Mouse (Mus musculus) hindbrain, embryonic 14.5 days (tissue): ENCODE results near the gene Krtap3-2. TPM values are rescaled to one million over a fixed set of nuclear protein-coding genes. Genes with fewer than 3 reads are reported as not detected.

ENCODE experiments used
- ATAC-seq: fragments of 200-750 bp; cut with Nextera tagmentation; 2 replicates; pipeline ENCODE4 v1.8.0; 2017; ENCODE audit warnings: moderate number of reproducible peaks, mild to moderate bottlenecking, moderate TSS enrichment, moderate library complexity; ENCODE audit not compliant: low FRiP score
- DNase-seq: peaks from one replicate; pipeline ENCODE4 v3.0.0-alpha.2; 2015; ENCODE audit warnings: low spot score
- H3K27ac ChIP-seq: fragments of 300-500 bp; sonication (generic); 2 replicates; pipeline ENCODE4 v1.5.1; 2014; ENCODE audit warnings: mild to moderate bottlenecking, moderate library complexity
- H3K27me3 ChIP-seq: fragments of 300-500 bp; sonication (generic); 2 replicates; pipeline ENCODE4 v1.6.1; 2014; ENCODE audit warnings: mild to moderate bottlenecking, low read length, mixed read lengths; ENCODE audit not compliant: control insufficient read depth, insufficient read depth
- H3K36me3 ChIP-seq: fragments of 300-500 bp; sonication (generic); replicated peaks from 2 replicates; pipeline ENCODE4 v1.6.1; 2014; ENCODE audit not compliant: control insufficient read depth, insufficient read depth
- H3K4me1 ChIP-seq: fragments of 300-500 bp; sonication (generic); replicated peaks from 2 replicates; pipeline ENCODE4 v1.6.1; 2014; ENCODE audit warnings: antibody characterized with exemption, low read length, mixed read lengths; ENCODE audit not compliant: control insufficient read depth, insufficient read depth
- H3K4me2 ChIP-seq: fragments of 300-500 bp; sonication (generic); replicated peaks from 2 replicates; pipeline ENCODE4 v1.6.1; 2014; ENCODE audit warnings: mild to moderate bottlenecking, moderate library complexity
- H3K4me3 ChIP-seq: fragments of 300-500 bp; sonication (generic); replicated peaks from 2 replicates; pipeline ENCODE4 v1.5.1; 2014; ENCODE audit warnings: mild to moderate bottlenecking, low read length
- H3K9ac ChIP-seq: fragments of 300-500 bp; sonication (generic); 2 replicates; pipeline ENCODE4 v1.6.1; 2014
- H3K9me3 ChIP-seq: fragments of 300-500 bp; sonication (generic); 2 replicates; pipeline ENCODE4 v1.6.1; 2016; ENCODE audit warnings: low read length; ENCODE audit not compliant: control insufficient read depth
- WGBS: fragments of 180-500 bp; shearing (Covaris S2); extraction: QIAGEN DNeasy Blood & Tissue Kit; methylation state at CpG from one replicate; pipeline ENCODE4 v1.1.7; 2014; 5-methylcytosine and 5-hydroxymethylcytosine counted together
- polyA plus RNA-seq: library from polyadenylated mRNA; unstranded; fragments of >200 nt; fragmentation: Nextera tagmentation; extraction: Ambion mirVana; gene quantifications from 2 replicates; pipeline ENCODE4 v1.2.1, GENCODE M21; 2014

Krtap3-2 gene
- polyA plus RNA-seq, 1 experiment from 2014 or later: not detected

- H3K4me2 ChIP-seq: peak overlapping the region; percentile 36
- WGBS: 6% methylated on average over 7 of the region's 7 CpGs
Measured at GRCm38 (mm10) chr11:99574106-99574505, 17.5 kb upstream of the Krtap3-2 start.

GRCm38 (mm10) chr11:99573164-99573563, 16.5 kb upstream of the Krtap3-2 start:
- Histone ChIP-seq H3K9me3 (no peaks in the 10 kb centered on the region), H3K9ac (no peak overlapping the region), H3K4me2 (no peak overlapping the region), H3K4me3 (no peak overlapping the region), H3K36me3 (no peaks in the 10 kb centered on the region), H3K27me3 (no peaks in the 10 kb centered on the region), H3K27ac (no peak overlapping the region), H3K4me1 (no peaks in the 10 kb centered on the region)
- no peak for DNase-seq
- ATAC-seq: no peak
- WGBS: 38% methylated on average over 4 of the region's 4 CpGs

More at GRCm38 (mm10) chr11:99574106-99574505, 17.5 kb upstream of the Krtap3-2 start:
- no peak overlapping the region for H3K9ac ChIP-seq
- H3K27me3 ChIP-seq: no peaks in the 10 kb centered on the region
- H3K4me1 ChIP-seq: no peaks in the 10 kb centered on the region
- peak; percentile 66 for ATAC-seq
- H3K9me3 ChIP-seq: no peaks in the 10 kb centered on the region
- H3K27ac ChIP-seq: no peak overlapping the region
- no peak overlapping the region for H3K4me3 ChIP-seq
- peak; percentile 84 for DNase-seq
- no peaks in the 10 kb centered on the region for H3K36me3 ChIP-seq

DNA sequence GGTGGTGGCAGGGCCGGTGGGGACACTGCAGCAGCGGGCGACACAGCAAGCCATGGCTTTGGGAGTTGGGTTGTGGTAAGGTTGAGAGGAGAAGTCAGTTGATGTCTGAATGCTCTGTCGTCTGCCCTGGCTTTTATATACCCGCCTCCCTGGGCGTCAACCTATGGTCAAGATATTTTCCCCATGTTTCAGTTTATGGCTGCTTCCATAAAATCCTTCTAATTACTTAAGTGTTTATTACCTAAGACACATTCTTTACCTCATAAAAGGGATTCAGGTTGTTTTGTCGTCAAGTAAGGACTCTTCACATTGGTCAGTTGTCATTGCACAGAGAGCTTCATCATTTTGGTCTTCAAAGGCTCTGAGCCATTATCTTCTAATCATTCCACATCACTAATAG, 9.9 kb upstream of the Krtap3-2 start, which contains the start of gene Krtap3-1:
Gene Krtap3-1, minus strand, starts transcription at position 101 of the 400 bp plus-strand sequence.
- no peak for DNase-seq
- Histone ChIP-seq H3K27me3 (no peaks in the 10 kb centered on the region), H3K4me1 (no peaks in the 10 kb centered on the region), H3K27ac (no peak within 1 kb of the TSS), H3K9me3 (no peaks in the 10 kb centered on the region), H3K4me3 (no peak within 1 kb of the TSS), H3K4me2 (no peak within 1 kb of the TSS), H3K9ac (no peak within 1 kb of the TSS), H3K36me3 (no peaks in the 10 kb centered on the region)
- WGBS: 96% methylated on average over 7 of the region's 7 CpGs
- ATAC-seq: no peak

DNA sequence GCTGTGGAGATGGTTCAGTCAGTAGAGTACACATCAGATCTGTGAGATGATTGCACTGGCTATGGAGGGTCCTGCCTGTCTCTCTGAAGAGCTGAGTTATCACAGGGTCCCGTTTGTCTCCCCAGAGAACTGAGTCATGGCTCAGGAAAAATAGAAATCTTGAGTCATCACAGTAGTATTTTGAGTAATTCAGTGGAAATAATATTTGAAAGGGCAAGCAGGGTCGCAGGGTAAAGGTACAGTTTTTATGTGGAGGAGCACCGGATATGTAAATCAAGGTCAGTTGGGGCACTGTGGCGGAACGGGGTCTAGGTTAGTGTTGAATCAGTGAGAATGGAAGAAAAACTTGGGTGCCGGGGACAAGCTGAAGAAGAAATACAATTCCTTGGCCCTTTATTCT, 5.9 kb upstream of the Krtap3-2 start:
- 85% methylated on average over 6 of the region's 6 CpGs for WGBS
- Histone ChIP-seq H3K4me3 (no peak overlapping the region), H3K9me3 (no peaks in the 10 kb centered on the region), H3K4me2 (no peak overlapping the region), H3K36me3 (no peaks in the 10 kb centered on the region), H3K27me3 (no peaks in the 10 kb centered on the region), H3K27ac (no peak overlapping the region), H3K9ac (no peak overlapping the region), H3K4me1 (no peaks in the 10 kb centered on the region)
- ATAC-seq: no peak
- no peak for DNase-seq

- H3K9ac ChIP-seq: no peak within 1 kb of the TSS
- no peaks in the 10 kb centered on the region for H3K4me1 ChIP-seq
- H3K27me3 ChIP-seq: no peaks in the 10 kb centered on the region
- no peak within 1 kb of the TSS for H3K4me3 ChIP-seq
- H3K27ac ChIP-seq: no peak within 1 kb of the TSS
- no peaks in the 10 kb centered on the region for H3K36me3 ChIP-seq
- H3K9me3 ChIP-seq: no peaks in the 10 kb centered on the region
- DNase-seq (no peak), ATAC-seq (no peak)
- no peak within 1 kb of the TSS for H3K4me2 ChIP-seq
- WGBS: 94% methylated on average over 9 of the region's 9 CpGs
Measured at GRCm38 (mm10) chr11:99559366-99559765, 2.7 kb upstream of the Krtap3-2 start, which contains the start of gene Gm11939. Gene Gm11939 (minus strand): TSS chr11:99559466.

DNA sequence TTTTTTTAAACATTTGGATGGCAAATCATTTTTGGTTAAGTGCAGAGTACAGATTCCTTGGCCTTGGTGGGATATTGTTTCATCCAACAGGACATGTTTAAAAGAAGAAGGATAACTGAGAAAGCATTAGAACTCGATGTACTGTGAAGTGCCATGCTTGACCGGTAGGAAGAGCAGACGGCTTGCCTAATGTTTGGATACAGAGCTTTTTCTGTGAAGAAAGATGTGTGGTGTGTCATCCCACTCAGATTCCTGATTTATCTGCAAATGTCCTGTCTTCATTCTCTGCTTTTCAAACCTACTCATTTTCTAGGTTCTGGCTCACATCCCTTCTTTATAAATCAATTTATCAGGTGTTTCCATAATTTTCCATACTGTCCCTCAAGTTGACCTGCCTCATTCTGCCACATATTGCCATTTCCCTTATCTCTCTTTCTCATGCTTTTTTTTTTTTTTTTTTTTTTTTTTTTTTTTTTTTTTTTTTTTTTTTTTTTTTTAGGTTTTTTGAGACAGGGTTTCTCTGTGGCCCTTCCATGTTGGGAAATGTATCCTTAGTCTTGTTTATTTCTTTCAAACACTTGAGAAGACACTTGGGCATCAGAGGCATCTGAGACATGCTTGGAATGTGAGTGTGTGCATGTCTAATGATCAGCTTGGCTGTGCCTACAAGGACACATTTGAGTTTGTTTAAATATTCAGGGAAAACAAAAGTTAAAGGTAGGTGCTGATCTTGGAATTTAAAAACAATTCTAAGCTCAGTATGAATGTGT, 1.5 kb upstream of the Krtap3-2 start:
- DNase-seq (no peak), ATAC-seq (no peak)
- Histone ChIP-seq H3K4me1 (no peaks in the 10 kb centered on the region), H3K36me3 (no peaks in the 10 kb centered on the region), H3K9ac (no peak overlapping the region), H3K4me3 (no peak overlapping the region), H3K9me3 (no peaks in the 10 kb centered on the region), H3K27ac (no peak overlapping the region), H3K27me3 (no peaks in the 10 kb centered on the region), H3K4me2 (no peak overlapping the region)
- WGBS: 85% methylated on average over 3 of the region's 3 CpGs

- Histone ChIP-seq H3K4me3 (no peak overlapping the region), H3K36me3 (no peaks in the 10 kb centered on the region), H3K27me3 (no peaks in the 10 kb centered on the region), H3K9me3 (no peaks in the 10 kb centered on the region), H3K27ac (no peak overlapping the region), H3K4me2 (no peak overlapping the region), H3K9ac (no peak overlapping the region), H3K4me1 (no peaks in the 10 kb centered on the region)
- WGBS: 87% methylated on average over 2 of the region's 2 CpGs
- no peak for ATAC-seq
- DNase-seq: no peak
Measured at GRCm38 (mm10) chr11:99556195-99556594, 458 bp downstream of the Krtap3-2 start.

GRCm38 (mm10) chr11:99550765-99551164, 5.9 kb downstream of the Krtap3-2 start, which contains the start of gene Krtap3-3:
Gene Krtap3-3 (minus strand): TSS chr11:99550865.
- Histone ChIP-seq H3K4me2 (no peak within 1 kb of the TSS), H3K4me1 (no peaks in the 10 kb centered on the region), H3K27me3 (no peaks in the 10 kb centered on the region), H3K27ac (no peak within 1 kb of the TSS), H3K36me3 (no peaks in the 10 kb centered on the region), H3K4me3 (no peak within 1 kb of the TSS), H3K9ac (no peak within 1 kb of the TSS), H3K9me3 (no peaks in the 10 kb centered on the region)
- no peak for DNase-seq
- ATAC-seq: no peak
- WGBS: 62% methylated on average over 4 of the region's 4 CpGs

DNA sequence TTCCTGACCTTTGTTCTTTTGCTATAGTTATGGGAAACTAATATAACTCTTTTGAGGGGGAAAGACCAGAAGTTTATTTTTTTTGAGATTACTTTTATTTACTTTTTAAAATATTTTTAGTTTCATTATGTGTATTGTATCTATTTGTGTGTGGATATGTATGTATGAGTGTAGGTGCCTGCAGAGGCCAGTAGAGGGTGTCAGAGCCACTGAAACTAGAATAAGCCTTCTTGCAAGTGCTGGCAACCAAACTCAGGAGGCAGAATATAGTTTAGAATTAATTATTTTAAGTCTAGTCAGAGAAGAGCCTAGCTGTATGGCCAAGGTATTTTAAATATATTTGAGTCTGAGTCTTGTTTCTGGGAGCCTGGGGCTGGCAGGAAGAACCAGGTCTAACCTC, 8.8 kb downstream of the Krtap3-2 start:
- ATAC-seq: no peak
- DNase-seq: no peak
- H3K4me2 ChIP-seq: no peak overlapping the region
- H3K27me3 ChIP-seq: no peaks in the 10 kb centered on the region
- no peak overlapping the region for H3K27ac ChIP-seq
- H3K4me1 ChIP-seq: no peaks in the 10 kb centered on the region
- H3K9ac ChIP-seq: no peak overlapping the region
- H3K4me3 ChIP-seq: no peak overlapping the region
- H3K36me3 ChIP-seq: no peaks in the 10 kb centered on the region
- no peaks in the 10 kb centered on the region for H3K9me3 ChIP-seq
